ENCODE assay signal across 12 mouse cellular contexts in the genomic region with DNA sequence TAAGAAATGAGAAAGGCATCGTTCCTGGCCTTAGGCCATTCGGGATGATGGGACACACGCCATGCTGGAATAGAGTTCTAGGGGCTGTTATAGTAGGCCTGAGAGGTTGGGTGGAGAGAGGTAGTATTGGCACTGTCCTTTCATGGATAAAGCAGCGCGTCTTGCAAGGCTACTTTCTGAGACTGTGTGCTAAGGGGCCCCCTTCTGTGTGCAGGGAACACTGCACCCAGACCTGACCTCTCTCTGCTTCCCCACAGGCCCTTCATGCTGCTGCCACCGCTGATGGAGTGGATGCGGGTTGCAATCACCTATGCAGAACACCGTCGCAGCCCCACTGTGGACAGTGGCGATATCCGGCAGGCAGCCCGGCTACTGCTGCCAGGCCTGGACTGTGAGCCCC.
DNase-seq lines count a peak whose midpoint lies in the region; ATAC-seq and TF ChIP-seq lines count a peak whose summit lies in the region.
"Had no signal": no experiment of that assay in that cellular context is flagged by ENCODE, and none has a peak within 500 bp of the region (broad histone marks: within the 10 kb centered on the region; RNA-seq: fewer than 3 reads in every experiment).

No protein-coding gene starts in this region.

- H3K27ac ChIP-seq in heart, embryonic 12.5 days (ENCODE audit: poor library complexity, severe bottlenecking): no peak overlapping the region
- H3K27ac ChIP-seq in lung, postnatal 0 days (ENCODE audit: low read length): no peak overlapping the region
- H3K27ac ChIP-seq in limb, embryonic 10.5 days: peak overlapping the region; percentile 21; the same call in 1 of the 2 replicates
- H3K27ac ChIP-seq: intestine, embryonic 15.5 days; macrophage had no signal

- H3K27me3 ChIP-seq in heart, embryonic 12.5 days (replicated peaks): no peaks in the 10 kb centered on the region
- no peaks in the 10 kb centered on the region for H3K27me3 ChIP-seq in lung, postnatal 0 days (replicated peaks; ENCODE audit: insufficient read depth, low read length)
- H3K27me3 ChIP-seq in limb, embryonic 10.5 days (ENCODE audit: low read depth, poor library complexity, severe bottlenecking): no peaks in the 10 kb centered on the region
- H3K27me3 ChIP-seq: intestine, embryonic 15.5 days had no signal

- 77% methylated on average over 12 of the region's 12 CpGs for WGBS in heart, embryonic 12.5 days
- WGBS in lung, postnatal 0 days: 78% methylated on average over 12 of the region's 12 CpGs
- 83% methylated on average over 12 of the region's 12 CpGs for WGBS in limb, embryonic 10.5 days

- H3K4me1 ChIP-seq in heart, embryonic 12.5 days (replicated peaks): peaks cover 19% of the 10 kb centered on the region
- no peaks in the 10 kb centered on the region for H3K4me1 ChIP-seq in lung, postnatal 0 days (ENCODE audit: insufficient read depth, low read depth, low read length)
- peaks cover 22% of the 10 kb centered on the region for H3K4me1 ChIP-seq in limb, embryonic 10.5 days
- H3K4me1 ChIP-seq: intestine, embryonic 15.5 days had no signal

- TF ChIP-seq EP300 in lung, postnatal 0 days (IDR thresholded peaks at IDR 0.05): no peak

- H3K9me3 ChIP-seq in heart, embryonic 12.5 days (replicated peaks): no peaks in the 10 kb centered on the region
- no peaks in the 10 kb centered on the region for H3K9me3 ChIP-seq in lung, postnatal 0 days (ENCODE audit: low read length)
- no peaks in the 10 kb centered on the region for H3K9me3 ChIP-seq in limb, embryonic 10.5 days (replicated peaks)
- H3K9me3 ChIP-seq: G1E; intestine, embryonic 15.5 days had no signal

- no peak for DNase-seq in heart, adult 11 months
- no peak for DNase-seq in lung, postnatal 0 days (ENCODE audit: low spot score)
- DNase-seq in lung, postnatal 14 days: no peak
- DNase-seq in limb, embryonic 10.5 days (ENCODE audit: low spot score): no peak
- DNase-seq in thymus, postnatal 4 days: peak; percentile 56
- no peak for DNase-seq in testis, postnatal 10 days (ENCODE audit: low spot score)
- DNase-seq in gastrocnemius, adult 8-10 months (ENCODE audit: low spot score in 2 of 2): no peak
- DNase-seq: adrenal gland, adult 2 months had no signal

- H3K4me2 ChIP-seq in heart, embryonic 12.5 days: no peak overlapping the region
- no peak overlapping the region for H3K4me2 ChIP-seq in lung, postnatal 0 days (replicated peaks; ENCODE audit: low read depth, low read length)
- H3K4me2 ChIP-seq: intestine, embryonic 15.5 days had no signal

- 0 out of 2 replicates have a peak, but pooled peaks have one; percentile 52 for ATAC-seq in heart, embryonic 12.5 days (ENCODE audit: insufficient number of reproducible peaks, low FRiP score)
- no peak for ATAC-seq in lung, postnatal 0 days
- ATAC-seq: intestine, embryonic 15.5 days had no signal

- no peak overlapping the region for H3K4me3 ChIP-seq in heart, embryonic 12.5 days
- H3K4me3 ChIP-seq in lung, postnatal 0 days (ENCODE audit: low read depth, low read length): no peak overlapping the region
- H3K4me3 ChIP-seq in limb, embryonic 10.5 days: no peak overlapping the region
- H3K4me3 ChIP-seq: intestine, embryonic 15.5 days had no signal

- peak; percentile 47 for TF ChIP-seq CTCF in lung, postnatal 0 days (IDR thresholded peaks at IDR 0.05)

- H3K9ac ChIP-seq in heart, embryonic 12.5 days: no peak overlapping the region; the same call in 1 of the 2 replicates
- H3K9ac ChIP-seq in lung, postnatal 0 days (replicated peaks; ENCODE audit: low read depth): no peak overlapping the region
- H3K9ac ChIP-seq: intestine, embryonic 15.5 days had no signal

- H3K36me3 ChIP-seq in heart, embryonic 12.5 days: peaks cover 46% of the 10 kb centered on the region
- no peaks in the 10 kb centered on the region; the same call in 1 of the 2 replicates for H3K36me3 ChIP-seq in lung, postnatal 0 days (ENCODE audit: insufficient read depth, low read length)
- peaks cover 37% of the 10 kb centered on the region for H3K36me3 ChIP-seq in limb, embryonic 10.5 days
- H3K36me3 ChIP-seq: G1E; intestine, embryonic 15.5 days had no signal
